Mouse (Mus musculus) embryonic fibroblast, embryonic 13.5 days (primary cell): ENCODE data around the gene Gm11213. TPM values are rescaled to one million over a fixed set of nuclear protein-coding genes. Genes with fewer than 3 reads are reported as not detected.

Source experiments
- H3K27ac ChIP-seq: 2 replicates; pipeline ENCODE4 v1.5.1; 2012; ENCODE audit warnings: low read length, control low read depth, inconsistent platforms; ENCODE audit not compliant: insufficient read depth
- H3K4me1 ChIP-seq: 2 replicates; pipeline ENCODE4 v1.6.1; 2011; ENCODE audit warnings: low read length; ENCODE audit not compliant: control insufficient read depth, insufficient read depth
- H3K4me3 ChIP-seq: 2 replicates; pipeline ENCODE4 v1.5.1; 2011; ENCODE audit warnings: mild to moderate bottlenecking, control low read depth, low read length; ENCODE audit not compliant: insufficient read depth
- CTCF ChIP-seq: IDR thresholded peaks from 2 replicates; pipeline ENCODE4 v1.5.1; 2011; ENCODE audit warnings: mild to moderate bottlenecking, control low read depth, low read length, moderate library complexity, borderline replicate concordance; ENCODE audit not compliant: insufficient read depth
- POLR2A ChIP-seq: IDR thresholded peaks from 2 replicates; pipeline ENCODE4 v1.6.1; 2011; ENCODE audit warnings: low read depth, mild to moderate bottlenecking, control low read depth, low read length, moderate library complexity
- polyA plus RNA-seq: library from polyadenylated mRNA; stranded (reverse); fragments of >200 nt; gene quantifications from 2 replicates; pipeline ENCODE4 v1.2.4, GENCODE M21; 2011; ENCODE audit warnings: low read depth; ENCODE audit not compliant: missing spikeins, insufficient read length

Gene Gm11213
- polyA plus RNA-seq, 1 experiment, result not detected

GRCm38 (mm10) chr4:63585216-63585615 lies 19.8 kb downstream of the Gm11213 start:
- no peak overlapping the region for H3K27ac ChIP-seq
- no peak for TF ChIP-seq POLR2A
- TF ChIP-seq CTCF, result no peak
- H3K4me1 ChIP-seq, result no peaks in the 10 kb centered on the region
- no peak overlapping the region for H3K4me3 ChIP-seq

- TF ChIP-seq POLR2A (no peak), CTCF (no peak)
- Histone ChIP-seq H3K4me1 (no peaks in the 10 kb centered on the region), H3K4me3 (no peak overlapping the region), H3K27ac (no peak overlapping the region)
Observed at GRCm38 (mm10) chr4:63582580-63582979, 22.5 kb downstream of the Gm11213 start.

DNA sequence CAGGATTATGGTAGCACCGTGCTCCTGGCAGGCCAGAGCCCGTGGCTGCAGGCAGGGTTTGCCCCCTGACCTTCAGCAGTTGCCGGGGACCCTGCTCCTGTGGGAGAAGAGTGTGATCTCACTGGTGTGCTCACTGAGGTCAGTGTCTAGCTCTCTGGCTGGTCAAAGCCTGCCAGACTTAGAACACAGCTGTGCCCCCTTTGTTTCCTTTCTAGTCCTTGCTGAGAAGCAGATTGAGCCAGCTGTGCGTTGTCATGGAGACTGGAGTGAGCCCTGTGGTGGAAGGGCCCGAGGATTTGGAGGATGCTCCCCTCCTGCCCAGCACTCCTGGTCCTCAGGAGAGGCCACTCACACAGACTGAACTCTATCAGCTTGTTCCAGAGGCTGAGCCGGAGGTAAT lies 25.0 kb downstream of the Gm11213 start:
- Histone ChIP-seq H3K4me3 (no peak overlapping the region), H3K4me1 (no peaks in the 10 kb centered on the region), H3K27ac (no peak overlapping the region)
- TF ChIP-seq POLR2A (no peak), CTCF (no peak)

DNA sequence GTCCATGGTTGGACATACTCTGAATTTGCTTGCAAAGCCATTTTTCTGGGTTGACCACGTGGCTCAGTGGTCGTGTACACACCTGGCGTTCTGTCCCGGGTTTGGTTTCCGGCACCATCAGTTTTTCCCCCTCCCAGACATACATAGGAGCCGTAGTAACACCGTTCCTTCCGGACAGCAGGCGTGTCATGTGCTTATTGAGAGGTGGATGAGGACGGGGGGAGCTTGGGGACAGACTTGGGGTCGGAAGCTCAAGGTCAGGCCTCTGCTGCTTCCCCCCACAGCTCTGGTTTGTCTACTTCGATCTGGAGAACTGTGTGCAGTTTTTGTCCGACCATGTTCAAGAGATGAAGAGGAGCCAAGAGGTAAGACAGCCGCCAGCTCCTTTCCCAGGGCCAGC lies 25.4 kb downstream of the Gm11213 start:
- H3K4me3 ChIP-seq, result no peak overlapping the region
- TF ChIP-seq POLR2A, result no peak
- no peak for TF ChIP-seq CTCF
- H3K27ac ChIP-seq, result no peak overlapping the region
- no peaks in the 10 kb centered on the region for H3K4me1 ChIP-seq

- Histone ChIP-seq H3K27ac (no peak overlapping the region), H3K4me3 (no peak overlapping the region), H3K4me1 (no peaks in the 10 kb centered on the region)
- TF ChIP-seq POLR2A (no peak), CTCF (no peak)
Observed at GRCm38 (mm10) chr4:63572621-63573020, 32.4 kb downstream of the Gm11213 start.

GRCm38 (mm10) chr4:63570208-63570781 lies 34.8 kb downstream of the Gm11213 start:
- no peaks in the 10 kb centered on the region for H3K4me1 ChIP-seq
- no peak overlapping the region for H3K4me3 ChIP-seq
- no peak overlapping the region for H3K27ac ChIP-seq
- no peak for TF ChIP-seq POLR2A
- no peak for TF ChIP-seq CTCF

- H3K4me1 ChIP-seq, result no peaks in the 10 kb centered on the region
- no peak overlapping the region for H3K27ac ChIP-seq
- TF ChIP-seq CTCF, result no peak
- TF ChIP-seq POLR2A, result no peak
- no peak overlapping the region for H3K4me3 ChIP-seq
Observed at GRCm38 (mm10) chr4:63569322-63569721, 35.7 kb downstream of the Gm11213 start.

DNA sequence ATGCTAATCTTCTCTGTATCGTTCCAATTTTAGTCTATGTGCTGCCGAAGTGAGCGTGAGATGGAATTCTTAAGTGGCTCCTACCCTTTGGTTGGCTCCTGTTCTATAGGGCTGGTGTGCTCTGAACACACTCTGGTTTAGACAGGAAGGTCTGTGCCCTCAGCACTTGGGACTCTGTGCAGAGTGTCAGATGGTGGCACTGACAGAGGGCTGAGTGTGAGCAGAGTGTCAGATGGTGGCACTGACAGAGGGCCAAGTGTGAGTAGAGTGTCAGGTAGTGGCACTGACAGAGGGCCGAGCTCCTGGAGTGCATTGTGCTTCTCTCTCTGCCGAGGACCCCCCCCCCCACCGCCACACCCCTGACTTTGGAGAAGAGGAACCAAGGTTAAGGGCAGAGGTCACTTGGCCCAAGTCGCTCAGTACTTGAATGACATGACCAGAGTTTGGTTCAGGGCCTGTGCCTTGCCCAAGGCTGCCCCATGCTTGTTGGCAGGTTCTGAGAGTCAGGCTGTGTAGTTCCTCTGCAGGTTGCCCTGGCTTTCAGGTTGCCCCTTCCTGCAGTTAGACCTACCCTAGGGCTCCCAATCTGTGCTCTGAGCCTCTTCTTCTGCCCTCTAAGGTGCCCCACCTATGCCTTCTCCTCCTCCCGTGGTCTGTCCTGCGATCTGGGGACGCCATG lies 37.2 kb downstream of the Gm11213 start:
- TF ChIP-seq POLR2A (no peak), CTCF (no peak)

GRCm38 (mm10) chr4:63562742-63563141 lies 42.3 kb downstream of the Gm11213 start:
- Histone ChIP-seq H3K27ac (no peak overlapping the region), H3K4me3 (no peak overlapping the region), H3K4me1 (0 out of 2 replicates have a peak, but pooled peaks cover 2% of the 10 kb centered on the region)
- TF ChIP-seq CTCF, result no peak
- no peak for TF ChIP-seq POLR2A

More for the DNA sequence above, 37.2 kb downstream of the Gm11213 start:
- no peak overlapping the region for H3K4me3 ChIP-seq
- H3K4me1 ChIP-seq, result no peaks in the 10 kb centered on the region
- no peak overlapping the region for H3K27ac ChIP-seq
